Mouse (Mus musculus): ENCODE results near the gene Alpk3.

Gene Alpk3

GRCm38 (mm10) chr7:81073273-81073672 is 15.9 kb downstream of the Alpk3 start:
- in situ Hi-C loops (cut with MboI; ENCODE audit: low sequenced_read_pairs): no loop called here

DNA sequence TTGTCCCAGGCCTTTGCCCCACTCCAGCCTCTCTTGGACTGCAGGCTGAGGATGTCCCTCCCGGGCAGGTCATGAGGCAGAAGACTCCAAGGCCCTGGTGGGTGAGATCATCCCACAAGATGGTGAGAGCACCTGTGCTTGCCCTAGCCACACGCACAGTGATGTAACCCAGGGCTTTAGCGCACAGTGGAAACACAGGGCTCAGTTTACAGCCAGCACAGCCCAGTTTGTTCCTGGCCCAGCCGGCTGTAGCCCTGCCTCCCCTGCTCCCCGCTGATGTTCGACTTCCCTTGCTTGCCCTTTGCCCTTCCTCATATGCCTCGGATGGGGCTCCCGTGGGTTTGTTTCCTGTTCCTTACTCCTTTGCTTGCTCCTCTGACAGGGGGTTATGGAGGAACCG is 17.1 kb downstream of the Alpk3 start:
- in situ Hi-C loops (cut with MboI; ENCODE audit: low sequenced_read_pairs): no loop called here

GRCm38 (mm10) chr7:81075299-81075698 is 17.9 kb downstream of the Alpk3 start:
- in situ Hi-C loops (cut with MboI; ENCODE audit: low sequenced_read_pairs): no loop called here

GRCm38 (mm10) chr7:81075732-81076131 is 18.3 kb downstream of the Alpk3 start:
- in situ Hi-C loops (cut with MboI; ENCODE audit: low sequenced_read_pairs): no loop called here

- in situ Hi-C loops (cut with MboI; ENCODE audit: low sequenced_read_pairs): no loop called here
Observed at GRCm38 (mm10) chr7:81077009-81077408, 19.6 kb downstream of the Alpk3 start.

GRCm38 (mm10) chr7:81078740-81079139 is 21.3 kb downstream of the Alpk3 start:
- in situ Hi-C loops (cut with MboI; ENCODE audit: low sequenced_read_pairs): no loop called here

- in situ Hi-C loops (cut with MboI; ENCODE audit: low sequenced_read_pairs): no loop called here
Observed at GRCm38 (mm10) chr7:81093420-81093965, 36.1 kb downstream of the Alpk3 start.

- in situ Hi-C loops (cut with MboI; ENCODE audit: low sequenced_read_pairs): no loop called here
Observed at GRCm38 (mm10) chr7:81094104-81094757, 36.8 kb downstream of the Alpk3 start.

DNA sequence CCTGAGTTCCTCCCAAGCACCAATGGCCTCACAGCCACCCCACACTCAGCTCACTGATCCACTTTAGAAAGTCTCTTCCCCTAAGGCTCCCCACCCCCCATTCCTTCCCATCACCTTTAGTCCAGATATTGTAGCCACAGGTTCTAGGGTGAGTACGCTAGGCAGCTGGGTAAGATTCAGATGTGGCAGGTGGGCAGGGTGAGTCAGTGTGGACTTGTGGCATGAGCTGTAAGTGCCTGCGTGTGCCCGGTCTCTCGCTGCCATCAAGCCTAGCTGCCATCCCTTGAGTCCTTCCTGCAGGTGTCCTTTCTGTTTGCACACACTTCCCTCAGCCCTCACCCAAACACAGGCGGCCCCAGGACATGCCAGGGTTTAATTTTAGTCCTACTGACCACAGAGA is 42.9 kb downstream of the Alpk3 start:
- in situ Hi-C loops (cut with MboI; ENCODE audit: low sequenced_read_pairs): no loop called here

DNA sequence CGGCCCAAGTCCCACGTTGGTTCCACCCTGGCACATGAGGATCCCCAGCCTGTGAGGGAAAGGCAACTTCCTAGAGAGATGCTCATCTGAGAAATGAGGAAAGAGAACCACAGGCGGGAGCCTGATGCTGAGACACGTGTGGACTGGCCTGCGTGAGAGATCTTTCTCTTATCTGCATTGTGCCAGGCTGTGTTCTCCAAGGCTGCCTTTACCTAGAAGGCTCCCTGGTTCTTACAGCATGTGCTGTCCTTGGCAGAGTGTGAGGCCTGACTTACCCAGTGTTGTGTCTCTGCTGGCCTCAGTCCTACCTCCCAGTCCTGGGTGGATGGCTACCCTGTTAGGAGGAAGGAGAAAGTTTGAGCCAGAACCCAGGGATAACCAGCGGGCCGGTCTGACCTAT is 45.5 kb downstream of the Alpk3 start:
- in situ Hi-C loops (cut with MboI; ENCODE audit: low sequenced_read_pairs): no loop called here

DNA sequence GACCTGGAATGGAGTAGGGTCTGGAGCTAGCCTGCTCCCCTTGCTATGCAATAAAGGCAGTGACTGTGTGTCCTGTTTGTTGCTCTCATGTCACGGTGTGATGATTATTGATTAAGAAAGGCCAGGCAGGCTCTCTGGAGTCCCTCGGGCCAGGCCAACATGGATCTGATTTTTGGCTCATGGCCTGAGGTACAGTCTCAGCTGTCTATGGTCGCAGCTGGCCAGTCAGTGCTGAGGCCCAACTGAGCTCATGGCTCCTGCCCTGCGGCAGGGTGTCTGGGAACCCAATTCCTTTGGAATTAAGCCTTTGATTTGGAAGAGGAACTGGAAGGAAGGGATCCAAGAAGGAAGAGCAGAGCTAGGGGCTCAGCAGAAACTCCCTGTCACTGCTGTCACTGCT is 48.1 kb downstream of the Alpk3 start:
- in situ Hi-C loops (cut with MboI; ENCODE audit: low sequenced_read_pairs): no loop called here

- in situ Hi-C loops (cut with MboI; ENCODE audit: low sequenced_read_pairs): no loop called here
Observed at GRCm38 (mm10) chr7:81108226-81108625, 50.8 kb downstream of the Alpk3 start.

- in situ Hi-C loops (cut with MboI; ENCODE audit: low sequenced_read_pairs): no loop called here
Observed at GRCm38 (mm10) chr7:81109717-81110651, 52.6 kb downstream of the Alpk3 start.

GRCm38 (mm10) chr7:81110791-81111190 is 53.4 kb downstream of the Alpk3 start:
- in situ Hi-C loops (cut with MboI; ENCODE audit: low sequenced_read_pairs): no loop called here

DNA sequence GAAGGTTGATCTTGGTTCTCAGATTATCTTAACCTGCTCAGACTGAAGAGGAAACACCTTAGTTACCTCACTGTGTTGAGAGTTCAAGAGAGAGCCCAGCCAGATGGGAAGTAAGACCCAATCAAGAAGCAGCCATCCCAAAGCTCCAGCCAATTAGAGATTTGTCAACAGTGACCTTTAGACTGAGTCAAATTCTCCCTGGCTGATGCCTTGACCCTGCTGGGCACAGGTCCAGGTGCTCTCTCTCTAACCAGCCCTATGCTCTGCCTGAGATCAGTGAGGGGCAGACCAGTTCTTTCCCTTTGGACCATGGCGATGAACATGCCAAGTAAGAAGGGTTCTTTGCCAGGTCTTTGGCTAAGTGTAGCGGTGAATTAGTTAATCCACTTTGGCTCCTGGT is 54.3 kb downstream of the Alpk3 start:
- in situ Hi-C loops (cut with MboI; ENCODE audit: low sequenced_read_pairs): no loop called here

DNA sequence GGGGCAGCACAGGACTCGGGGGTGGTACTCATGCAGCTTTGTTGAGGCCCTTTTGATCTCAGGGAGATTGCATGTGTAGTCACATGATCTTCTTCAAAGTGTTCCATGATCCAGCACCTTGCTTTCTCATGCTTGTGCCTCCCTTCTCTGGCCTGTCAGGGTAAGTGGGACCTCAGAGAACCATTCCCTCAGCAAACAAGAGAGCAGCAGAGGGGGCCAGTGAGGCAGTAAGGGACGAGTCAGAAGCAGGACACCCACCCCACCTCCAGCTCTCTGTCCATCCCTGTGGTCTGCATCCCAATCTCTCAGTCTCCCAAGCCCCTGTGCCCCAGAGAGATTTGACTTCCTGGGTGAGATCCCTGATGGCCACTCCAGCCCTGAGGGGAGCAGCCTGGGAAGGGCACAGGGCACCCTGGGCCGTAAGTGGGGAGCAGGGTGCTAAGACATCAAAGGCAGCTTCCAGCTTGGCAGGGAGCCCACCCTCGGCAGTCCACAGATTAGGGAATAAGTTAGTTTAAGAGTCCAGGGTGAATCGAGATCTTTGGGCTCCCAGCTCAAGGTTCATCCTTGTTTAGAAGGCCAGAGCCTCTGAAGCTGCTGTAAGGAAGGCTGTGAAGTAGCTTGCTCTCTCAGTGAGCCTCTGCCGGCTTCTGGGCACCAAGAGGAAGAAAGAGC is 55.4 kb downstream of the Alpk3 start:
- in situ Hi-C loops (cut with MboI; ENCODE audit: low sequenced_read_pairs): no loop called here

GRCm38 (mm10) chr7:81114555-81114954 is 57.2 kb downstream of the Alpk3 start, which contains the start of gene Slc28a1:
Slc28a1 (plus strand) TSS chr7:81114799.
- in situ Hi-C loops (cut with MboI; ENCODE audit: low sequenced_read_pairs): no loop called here

DNA sequence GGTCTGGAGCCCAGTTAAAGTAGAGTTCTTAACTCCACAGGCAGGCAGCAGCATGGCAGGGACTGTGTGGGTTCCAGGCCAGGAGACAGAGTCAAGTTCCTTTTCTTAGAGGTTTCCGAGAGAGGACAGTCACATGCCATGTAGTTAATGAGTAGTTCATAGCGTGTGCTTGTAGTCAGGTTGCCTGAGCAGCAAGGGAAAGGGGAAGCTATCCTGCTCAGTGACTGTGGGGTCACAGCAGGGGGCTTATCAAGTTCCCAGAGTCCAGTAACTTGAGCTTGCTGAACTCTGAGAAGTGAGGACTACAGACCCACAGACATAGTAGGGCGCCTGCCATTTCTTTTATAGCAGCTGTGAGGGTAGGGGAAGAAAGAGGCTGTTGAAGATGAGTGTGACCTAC is 63.7 kb downstream of the Alpk3 start:
- in situ Hi-C loops (cut with MboI; ENCODE audit: low sequenced_read_pairs): no loop called here

GRCm38 (mm10) chr7:81122808-81123207 is 65.4 kb downstream of the Alpk3 start:
- in situ Hi-C loops (cut with MboI; ENCODE audit: low sequenced_read_pairs): no loop called here

DNA sequence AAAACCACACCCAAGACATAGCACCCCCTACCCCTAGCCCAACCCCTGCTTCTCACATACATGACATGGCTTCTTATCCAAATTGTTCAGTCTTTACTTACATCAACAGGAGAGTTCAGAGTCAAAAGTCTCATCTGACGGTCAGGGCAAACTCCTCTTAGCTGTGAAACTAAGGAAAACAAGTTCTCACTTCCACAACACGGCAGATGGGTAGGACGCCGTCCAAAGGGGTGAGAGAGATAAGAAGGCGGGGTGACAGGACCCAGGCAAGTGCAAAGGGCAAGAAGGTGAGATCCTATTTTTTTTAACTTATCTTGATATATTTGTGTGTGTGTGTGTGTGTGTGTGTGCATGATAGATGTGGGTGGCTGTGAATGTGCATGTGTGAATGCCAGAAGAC is 66.2 kb downstream of the Alpk3 start:
- in situ Hi-C loops (cut with MboI; ENCODE audit: low sequenced_read_pairs): no loop called here

DNA sequence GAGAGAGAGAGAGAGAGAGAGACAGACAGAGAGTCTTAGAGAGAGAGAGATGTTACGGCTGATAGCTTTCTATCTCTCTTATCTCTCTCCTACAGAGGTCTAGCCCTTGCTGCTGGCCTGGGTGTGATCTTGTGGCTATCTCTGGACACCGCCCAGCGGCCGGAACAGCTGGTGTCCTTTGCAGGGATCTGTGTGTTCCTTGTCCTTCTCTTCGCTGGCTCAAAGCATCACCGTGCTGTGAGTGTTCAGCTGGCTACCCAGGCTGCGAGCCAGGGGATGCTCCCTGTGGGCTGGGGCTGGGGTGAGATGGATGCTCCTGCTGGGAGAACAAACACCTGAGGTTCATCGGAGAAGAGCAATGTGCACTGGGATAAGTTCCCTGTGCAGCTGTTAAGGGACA is 67.4 kb downstream of the Alpk3 start:
- in situ Hi-C loops (cut with MboI; ENCODE audit: low sequenced_read_pairs): no loop called here
